Mouse (Mus musculus) brown adipose tissue, adult 24 weeks (tissue): ENCODE measurements around the gene Vamp5. TPM values are rescaled to one million over a fixed set of nuclear protein-coding genes. Genes with fewer than 3 reads are reported as not detected.
A peak's percentile ranks its signal among the peaks of the same experiment; 100 is the strongest.

Source experiments
- H3K27ac ChIP-seq: fragments of 200-500 bp; replicated peaks from 2 replicates; pipeline ENCODE4 v1.5.1; 2012; ENCODE audit warnings: low read depth, mild to moderate bottlenecking, low read length
- H3K4me1 ChIP-seq: fragments of 200-500 bp; 2 replicates; pipeline ENCODE4 v1.6.1; 2012; ENCODE audit warnings: low read length, mixed read lengths; ENCODE audit not compliant: control insufficient read depth, insufficient read depth, insufficient read length
- H3K4me3 ChIP-seq: fragments of 200-500 bp; 2 replicates; pipeline ENCODE4 v1.5.1; 2012; ENCODE audit warnings: low read depth, mild to moderate bottlenecking, low read length, moderate library complexity; ENCODE audit not compliant: insufficient read depth
- polyA plus RNA-seq: library from polyadenylated mRNA; stranded (reverse); fragments of >200 nt; gene quantifications from 2 replicates; pipeline ENCODE4 v1.2.4, GENCODE M21; 2012; ENCODE audit not compliant: missing spikeins, insufficient read depth, insufficient read length

The Vamp5 gene
- polyA plus RNA-seq, 1 experiment, result 19.1 TPM

- Histone ChIP-seq H3K4me3 (no peak overlapping the region), H3K27ac (no peak overlapping the region), H3K4me1 (no peaks in the 10 kb centered on the region)
These were observed 25.1 kb upstream of the Vamp5 start for GRCm38 (mm10) chr6:72405356-72405755.

GRCm38 (mm10) chr6:72401875-72402274 lies 21.6 kb upstream of the Vamp5 start:
- H3K4me1 ChIP-seq, result no peaks in the 10 kb centered on the region
- H3K27ac ChIP-seq, result no peak overlapping the region
- H3K4me3 ChIP-seq, result no peak overlapping the region

- no peak overlapping the region for H3K27ac ChIP-seq
- no peaks in the 10 kb centered on the region for H3K4me1 ChIP-seq
- H3K4me3 ChIP-seq, result no peak overlapping the region
These were observed 19.7 kb upstream of the Vamp5 start for GRCm38 (mm10) chr6:72399967-72400366.

GRCm38 (mm10) chr6:72396837-72397251 lies 16.6 kb upstream of the Vamp5 start:
- no peak overlapping the region for H3K4me3 ChIP-seq
- no peak overlapping the region for H3K27ac ChIP-seq
- no peaks in the 10 kb centered on the region for H3K4me1 ChIP-seq

GRCm38 (mm10) chr6:72392341-72392740 lies 12.1 kb upstream of the Vamp5 start:
- no peak overlapping the region for H3K4me3 ChIP-seq
- no peak overlapping the region for H3K27ac ChIP-seq
- H3K4me1 ChIP-seq, result peaks cover 6% of the 10 kb centered on the region

GRCm38 (mm10) chr6:72390795-72391521 lies 10.7 kb upstream of the Vamp5 start:
- H3K4me1 ChIP-seq, result peaks cover 6% of the 10 kb centered on the region
- peak overlapping the region; percentile 64 for H3K4me3 ChIP-seq
- peak overlapping the region; percentile 91 for H3K27ac ChIP-seq

- H3K4me3 ChIP-seq, result peak within 1 kb of the TSS; percentile 64
- H3K27ac ChIP-seq, result peak within 1 kb of the TSS; percentile 91
- peaks cover 6% of the 10 kb centered on the region for H3K4me1 ChIP-seq
These were observed 9.9 kb upstream of the Vamp5 start, which contains the start of gene Vamp8 for GRCm38 (mm10) chr6:72389941-72390771. TSS of gene Vamp8 (minus strand) at chr6:72390703.

- Histone ChIP-seq H3K27ac (peak overlapping the region; percentile 91), H3K4me1 (peaks cover 6% of the 10 kb centered on the region), H3K4me3 (peak overlapping the region; percentile 64)
These were observed 9.2 kb upstream of the Vamp5 start for GRCm38 (mm10) chr6:72389471-72389940.

GRCm38 (mm10) chr6:72388791-72389329 lies 8.6 kb upstream of the Vamp5 start:
- H3K4me1 ChIP-seq, result peaks cover 6% of the 10 kb centered on the region
- H3K27ac ChIP-seq, result peak overlapping the region; percentile 91
- peak overlapping the region; percentile 64; the same call in 1 of the 2 replicates for H3K4me3 ChIP-seq

- Histone ChIP-seq H3K4me3 (no peak overlapping the region), H3K27ac (no peak overlapping the region), H3K4me1 (peaks cover 6% of the 10 kb centered on the region)
These were observed 8.0 kb upstream of the Vamp5 start for GRCm38 (mm10) chr6:72388266-72388665.

GRCm38 (mm10) chr6:72387816-72388215 lies 7.5 kb upstream of the Vamp5 start:
- Histone ChIP-seq H3K4me3 (no peak overlapping the region), H3K4me1 (peaks cover 6% of the 10 kb centered on the region), H3K27ac (no peak overlapping the region)

- no peak overlapping the region for H3K4me3 ChIP-seq
- peaks cover 6% of the 10 kb centered on the region for H3K4me1 ChIP-seq
- no peak overlapping the region for H3K27ac ChIP-seq
These were observed 6.3 kb upstream of the Vamp5 start for GRCm38 (mm10) chr6:72386561-72386960.

GRCm38 (mm10) chr6:72385258-72385657 lies 5.0 kb upstream of the Vamp5 start:
- H3K4me1 ChIP-seq, result peaks cover 6% of the 10 kb centered on the region
- H3K27ac ChIP-seq, result no peak overlapping the region
- no peak overlapping the region for H3K4me3 ChIP-seq

GRCm38 (mm10) chr6:72383952-72384351 lies 3.7 kb upstream of the Vamp5 start:
- Histone ChIP-seq H3K4me3 (no peak overlapping the region), H3K27ac (no peak overlapping the region), H3K4me1 (peaks cover 7% of the 10 kb centered on the region)

- H3K27ac ChIP-seq, result no peak overlapping the region
These were observed 3.0 kb upstream of the Vamp5 start for GRCm38 (mm10) chr6:72383142-72383820.

More at GRCm38 (mm10) chr6:72383142-72383820, 3.0 kb upstream of the Vamp5 start:
- H3K4me1 ChIP-seq, result peaks cover 3% of the 10 kb centered on the region; the same call in 1 of the 2 replicates
- H3K4me3 ChIP-seq, result no peak overlapping the region
